ENCODE assay signal across 8 mouse cellular contexts in genomic region chr6:100286573-100287333, GRCm38 (mm10). TPM values are rescaled to one million over a fixed set of nuclear protein-coding genes. Genes with fewer than 3 reads are reported as not detected.
DNase-seq lines count a peak whose midpoint lies in the region; ATAC-seq and TF ChIP-seq lines count a peak whose summit lies in the region.

No protein-coding gene starts in this region.

- WGBS in hindbrain, embryonic 12.5 days, result 1% methylated on average over 36 of the region's 117 CpGs

- CTCF ChIA-PET in Patski (lab: Charles Lee), result no interaction called here

- DNase-seq in Patski (ENCODE audit: low read depth, low spot score), result no peak
- DNase-seq in cerebellum, postnatal 10 days, result peak; percentile 85 to 86
- peak; percentile 17 to 37 for DNase-seq in frontal cortex, postnatal 14 days (ENCODE audit: low spot score in 2 of 2)
- peak; percentile 48 to 67 for DNase-seq in layer of hippocampus, postnatal 36 days
- DNase-seq in lung, postnatal 25 days (ENCODE audit: low spot score), result peak; percentile 73
- DNase-seq in retina, embryonic 14.5 days (ENCODE audit: low spot score), result peak; percentile 64
- DNase-seq in thymus, postnatal 36 days, result peak; percentile 65 to 78

- TF ChIP-seq CTCF in Patski (IDR thresholded peaks at IDR 0.05), result no peak

- POLR2A ChIA-PET in Patski (lab: Charles Lee), result interaction anchor here (1.1 kb wide), 1 partner anchor 32 kb away, joined by 5 read pairs; no protein-coding TSS in a partner anchor

- peak overlapping the region; percentile 96 for H3K9ac ChIP-seq in hindbrain, embryonic 12.5 days

- in situ Hi-C loops in Patski (cut with MboI; ENCODE audit: low pct_unique_long_range_greater_than_20kb), result loop anchor here (10.0 to 25.0 kb wide), 2 partner anchors 92 to 226 kb away; no protein-coding TSS in a partner anchor

- H3K27me3 ChIP-seq in Patski, result no peaks in the 10 kb centered on the region
- peaks cover 24% of the 10 kb centered on the region for H3K27me3 ChIP-seq in hindbrain, embryonic 12.5 days

- H3K4me2 ChIP-seq in hindbrain, embryonic 12.5 days (replicated peaks), result peak overlapping the region; percentile 84

- peaks cover 22% of the 10 kb centered on the region for H3K4me1 ChIP-seq in hindbrain, embryonic 12.5 days

- H3K36me3 ChIP-seq in hindbrain, embryonic 12.5 days, result no peaks in the 10 kb centered on the region

- H3K4me3 ChIP-seq in hindbrain, embryonic 12.5 days, result peak overlapping the region; percentile 81

- ATAC-seq in Patski, result peak; percentile 63
- peak; percentile 80 for ATAC-seq in hindbrain, embryonic 12.5 days (ENCODE audit: low FRiP score)

- H3K9me3 ChIP-seq in hindbrain, embryonic 12.5 days (replicated peaks), result no peaks in the 10 kb centered on the region

- peak overlapping the region; percentile 98 for H3K27ac ChIP-seq in hindbrain, embryonic 12.5 days

RNA-seq across cellular contexts. Expression of gene Rybp, which starts 0.5 kb away (rescaled TPM):
- polyA plus RNA-seq in Patski (2021), result 22.6 TPM
- polyA plus RNA-seq in hindbrain, embryonic 12.5 days (2016; fragmentation: Nextera tagmentation; extraction: Ambion mirVana), result 18.4 and 21.0 TPM in 2 replicates
- total RNA-seq in layer of hippocampus, postnatal 36 days (2021), result 10 to 100 TPM; 58.0 to 59.0 TPM
